Mouse (Mus musculus) limb, embryonic 14.5 days (tissue): ENCODE measurements around the gene Map4k4. TPM values are rescaled to one million over a fixed set of nuclear protein-coding genes. Genes with fewer than 3 reads are reported as not detected.

Source experiments
- ATAC-seq: fragments of 200-750 bp; cut with Nextera tagmentation; 2 replicates; pipeline ENCODE4 v1.8.0; 2017; ENCODE audit warnings: low read depth, moderate number of reproducible peaks, moderate TSS enrichment; ENCODE audit not compliant: low FRiP score
- DNase-seq: peaks from one replicate; pipeline ENCODE4 v3.0.0-alpha.2; 2015; ENCODE audit warnings: low spot score
- H3K27ac ChIP-seq: fragments of 300-500 bp; sonication (generic); replicated peaks from 2 replicates; pipeline ENCODE4 v1.5.1; 2014; ENCODE audit warnings: low read depth, mild to moderate bottlenecking, low read length, moderate library complexity, mixed read lengths
- H3K27me3 ChIP-seq: fragments of 300-500 bp; sonication (generic); 2 replicates; pipeline ENCODE4 v1.6.1; 2014; ENCODE audit warnings: low read length, mixed read lengths; ENCODE audit not compliant: control insufficient read depth, insufficient read depth
- H3K36me3 ChIP-seq: fragments of 300-500 bp; sonication (generic); 2 replicates; pipeline ENCODE4 v1.6.1; 2014; ENCODE audit warnings: mild to moderate bottlenecking, low read length, moderate library complexity, mixed read lengths; ENCODE audit not compliant: control insufficient read depth, insufficient read depth
- H3K4me1 ChIP-seq: fragments of 300-500 bp; sonication (generic); 2 replicates; pipeline ENCODE4 v1.6.1; 2014; ENCODE audit warnings: antibody characterized with exemption, low read length, mixed read lengths; ENCODE audit not compliant: control insufficient read depth, insufficient read depth
- H3K4me2 ChIP-seq: fragments of 300-500 bp; sonication (generic); replicated peaks from 2 replicates; pipeline ENCODE4 v1.6.1; 2014; ENCODE audit warnings: low read depth, mild to moderate bottlenecking, low read length, moderate library complexity; ENCODE audit not compliant: severe bottlenecking
- H3K4me3 ChIP-seq: fragments of 300-500 bp; sonication (generic); replicated peaks from 2 replicates; pipeline ENCODE4 v1.5.1; 2014; ENCODE audit warnings: low read length
- H3K9ac ChIP-seq: fragments of 300-500 bp; sonication (generic); 2 replicates; pipeline ENCODE4 v1.6.1; 2014; ENCODE audit warnings: mild to moderate bottlenecking, low read depth, low read length, moderate library complexity; ENCODE audit not compliant: severe bottlenecking
- H3K9me3 ChIP-seq: fragments of 300-500 bp; sonication (generic); 2 replicates; pipeline ENCODE4 v1.6.1; 2016; ENCODE audit warnings: low read length; ENCODE audit not compliant: control insufficient read depth
- POLR2A ChIP-seq: fragments of 200-500 bp; IDR thresholded peaks from 2 replicates; pipeline ENCODE4 v1.8.0; 2012; ENCODE audit warnings: inconsistent platforms, mild to moderate bottlenecking, moderate library complexity, borderline replicate concordance; ENCODE audit not compliant: insufficient read depth, insufficient read length; ENCODE audit errors: extremely low read depth
- WGBS: fragments of 180-500 bp; shearing (Covaris S2); extraction: QIAGEN DNeasy Blood & Tissue Kit; methylation state at CpG from one replicate; pipeline ENCODE4 v1.1.7; 2014; 5-methylcytosine and 5-hydroxymethylcytosine counted together
- polyA plus RNA-seq, 2 experiments: library from polyadenylated mRNA; depleted of rRNA in 1 of 2; stranded (reverse) in 1 of 2; unstranded in 1 of 2; fragments of >200 nt; fragmentation: Nextera tagmentation in 1 of 2; extraction: Ambion mirVana in 1 of 2; gene quantifications; 2 replicates each; pipeline versions ENCODE4 v1.2.1 to v1.2.3; 2012 to 2014

Map4k4 gene
- polyA plus RNA-seq, 2 experiments = 40.4 to 221 TPM

DNA sequence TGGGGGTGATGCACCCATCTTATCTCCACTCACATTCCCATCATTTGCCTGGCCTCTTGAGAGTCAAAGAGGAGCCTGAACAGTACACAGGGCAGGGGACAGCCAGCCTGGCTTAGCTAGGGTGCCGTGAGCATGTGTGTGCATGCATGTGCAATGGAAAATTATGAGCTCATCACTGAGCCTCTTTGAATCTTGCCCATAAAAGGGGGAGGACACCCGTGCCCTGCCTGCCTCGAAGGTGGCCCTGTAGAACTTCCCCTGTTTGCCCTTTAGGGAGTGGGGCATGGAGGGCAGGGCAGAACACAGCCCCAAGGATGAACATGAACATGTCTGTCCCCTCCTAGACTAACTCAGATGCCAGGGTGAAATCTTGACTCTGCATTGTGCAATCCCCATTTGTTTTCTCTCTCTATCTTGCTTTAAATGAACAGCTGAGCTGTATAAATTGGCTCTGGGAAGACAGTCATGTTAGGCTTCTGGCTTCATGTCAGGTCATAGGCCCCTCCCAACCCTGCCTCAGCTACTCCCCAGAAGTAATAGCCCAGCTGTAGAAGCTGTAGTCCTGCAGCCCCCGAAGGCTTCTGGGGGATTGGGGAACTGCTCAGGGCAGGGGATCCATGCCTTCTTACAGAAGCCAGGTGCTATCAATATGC is 158.5 kb downstream of the Map4k4 start:
- no peak overlapping the region for H3K4me3 ChIP-seq
- TF ChIP-seq POLR2A = no peak
- no peaks in the 10 kb centered on the region for H3K36me3 ChIP-seq
- no peaks in the 10 kb centered on the region for H3K27me3 ChIP-seq
- ATAC-seq (no peak), DNase-seq (no peak)
- no peak overlapping the region for H3K9ac ChIP-seq
- H3K27ac ChIP-seq = no peak overlapping the region
- H3K4me2 ChIP-seq = no peak overlapping the region
- H3K4me1 ChIP-seq = no peaks in the 10 kb centered on the region
- no peaks in the 10 kb centered on the region for H3K9me3 ChIP-seq
- WGBS = 64% methylated on average over 4 of the region's 4 CpGs

DNA sequence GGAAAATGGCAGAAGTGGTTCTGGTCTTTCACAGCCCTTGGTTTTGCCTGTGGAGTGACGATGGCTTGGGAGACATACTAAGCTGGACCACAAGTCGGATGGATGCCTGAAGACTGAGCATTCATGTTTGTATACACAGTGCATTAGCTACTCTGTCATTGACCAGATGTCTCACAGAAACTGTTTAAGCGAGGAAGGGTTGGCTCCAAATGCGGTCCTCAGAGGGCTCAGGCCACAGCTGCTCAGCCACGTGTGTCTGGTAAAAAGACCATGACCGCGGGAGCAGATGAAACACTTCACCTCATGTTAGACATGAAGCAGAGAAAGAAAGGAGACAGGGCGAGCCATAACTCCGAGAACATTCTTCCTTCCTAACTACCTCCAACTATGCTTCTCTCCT is 160.6 kb downstream of the Map4k4 start:
- H3K9me3 ChIP-seq = no peaks in the 10 kb centered on the region
- H3K4me3 ChIP-seq = no peak overlapping the region
- no peaks in the 10 kb centered on the region for H3K27me3 ChIP-seq
- ATAC-seq (no peak), DNase-seq (peak; percentile 7)
- no peaks in the 10 kb centered on the region for H3K4me1 ChIP-seq
- no peak for TF ChIP-seq POLR2A
- WGBS = 80% methylated on average over 9 of the region's 9 CpGs
- no peak overlapping the region for H3K27ac ChIP-seq
- H3K36me3 ChIP-seq = no peaks in the 10 kb centered on the region
- H3K9ac ChIP-seq = no peak overlapping the region
- H3K4me2 ChIP-seq = no peak overlapping the region

DNA sequence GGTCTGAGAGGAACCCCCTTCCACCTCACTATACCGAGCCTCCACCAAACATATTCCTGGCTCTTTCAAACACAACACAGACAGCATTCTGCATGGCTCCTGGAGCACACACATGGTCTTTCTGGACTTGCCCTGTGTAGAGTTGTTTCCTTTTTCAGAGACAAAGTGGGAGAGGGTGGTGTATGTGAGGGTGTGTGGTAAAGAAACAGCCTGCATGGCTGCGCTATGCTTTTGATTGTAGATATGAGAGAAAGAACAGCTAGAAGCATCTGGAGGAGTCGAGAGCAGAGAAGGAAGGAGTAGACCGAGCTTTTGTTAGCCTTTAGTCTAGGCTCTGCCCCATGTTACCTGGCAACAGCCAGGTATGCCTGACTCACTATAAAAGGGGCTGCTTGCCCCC is 162.7 kb downstream of the Map4k4 start:
- Histone ChIP-seq H3K27me3 (no peaks in the 10 kb centered on the region), H3K9ac (no peak overlapping the region), H3K4me1 (no peaks in the 10 kb centered on the region), H3K27ac (no peak overlapping the region), H3K4me3 (no peak overlapping the region), H3K9me3 (no peaks in the 10 kb centered on the region), H3K36me3 (no peaks in the 10 kb centered on the region), H3K4me2 (no peak overlapping the region)
- ATAC-seq (no peak), DNase-seq (no peak)
- TF ChIP-seq POLR2A = no peak
- WGBS = 75% methylated on average over 4 of the region's 4 CpGs

DNA sequence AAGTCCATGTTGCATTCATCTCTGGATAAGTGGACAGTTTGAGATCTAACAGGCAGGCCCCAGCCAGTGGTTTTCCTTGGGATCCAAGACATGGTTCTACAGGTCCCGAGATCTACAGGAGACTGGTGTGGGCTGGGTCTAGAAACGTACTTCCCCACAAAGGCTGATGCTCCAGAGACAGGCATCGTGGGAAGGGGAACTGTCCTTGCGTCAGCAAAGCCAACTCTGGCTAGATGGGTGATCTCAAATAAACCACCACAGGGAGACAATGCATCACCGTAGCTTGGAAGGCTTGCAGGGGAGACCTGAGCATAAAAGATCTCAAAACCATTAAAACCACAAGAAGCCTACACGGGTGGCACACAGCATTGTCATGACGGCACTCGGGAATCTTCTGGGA is 163.8 kb downstream of the Map4k4 start:
- H3K4me2 ChIP-seq = no peak overlapping the region
- H3K4me3 ChIP-seq = no peak overlapping the region
- no peak for TF ChIP-seq POLR2A

DNA sequence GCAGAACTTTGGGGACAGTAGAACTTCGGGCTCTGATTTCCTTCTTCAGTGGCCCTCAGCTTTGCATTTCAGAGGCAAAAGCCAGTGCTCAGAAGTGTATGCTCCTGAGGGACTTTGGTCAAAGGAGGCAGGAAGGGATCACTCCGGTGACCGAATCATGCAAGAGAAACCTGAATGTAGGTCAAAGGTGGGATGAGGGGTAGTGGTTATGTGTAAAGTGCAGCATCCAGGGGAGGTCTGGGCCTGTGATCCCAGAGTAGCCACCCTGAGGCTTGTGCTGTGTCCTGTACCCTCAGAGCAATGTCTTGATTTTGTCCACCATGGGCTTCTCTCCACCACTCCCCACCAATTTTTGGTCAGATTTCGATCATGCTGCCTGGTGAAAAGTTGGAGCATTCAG is 171.8 kb downstream of the Map4k4 start:
- DNase-seq (no peak), ATAC-seq (no peak)
- Histone ChIP-seq H3K27me3 (no peaks in the 10 kb centered on the region), H3K27ac (no peak overlapping the region), H3K4me1 (no peaks in the 10 kb centered on the region), H3K4me3 (no peak overlapping the region), H3K9ac (no peak overlapping the region), H3K36me3 (no peaks in the 10 kb centered on the region), H3K9me3 (no peaks in the 10 kb centered on the region), H3K4me2 (no peak overlapping the region)
- TF ChIP-seq POLR2A = no peak
- 87% methylated on average over 4 of the region's 4 CpGs for WGBS

More for the DNA sequence above, 163.8 kb downstream of the Map4k4 start:
- no peak for ATAC-seq
- Histone ChIP-seq H3K36me3 (no peaks in the 10 kb centered on the region), H3K4me1 (no peaks in the 10 kb centered on the region), H3K9me3 (no peaks in the 10 kb centered on the region), H3K9ac (no peak overlapping the region), H3K27ac (no peak overlapping the region), H3K27me3 (no peaks in the 10 kb centered on the region)
- WGBS = 91% methylated on average over 8 of the region's 8 CpGs
- DNase-seq = no peak
